27 mouse cellular contexts compared by ENCODE assay signal in the genomic region with DNA sequence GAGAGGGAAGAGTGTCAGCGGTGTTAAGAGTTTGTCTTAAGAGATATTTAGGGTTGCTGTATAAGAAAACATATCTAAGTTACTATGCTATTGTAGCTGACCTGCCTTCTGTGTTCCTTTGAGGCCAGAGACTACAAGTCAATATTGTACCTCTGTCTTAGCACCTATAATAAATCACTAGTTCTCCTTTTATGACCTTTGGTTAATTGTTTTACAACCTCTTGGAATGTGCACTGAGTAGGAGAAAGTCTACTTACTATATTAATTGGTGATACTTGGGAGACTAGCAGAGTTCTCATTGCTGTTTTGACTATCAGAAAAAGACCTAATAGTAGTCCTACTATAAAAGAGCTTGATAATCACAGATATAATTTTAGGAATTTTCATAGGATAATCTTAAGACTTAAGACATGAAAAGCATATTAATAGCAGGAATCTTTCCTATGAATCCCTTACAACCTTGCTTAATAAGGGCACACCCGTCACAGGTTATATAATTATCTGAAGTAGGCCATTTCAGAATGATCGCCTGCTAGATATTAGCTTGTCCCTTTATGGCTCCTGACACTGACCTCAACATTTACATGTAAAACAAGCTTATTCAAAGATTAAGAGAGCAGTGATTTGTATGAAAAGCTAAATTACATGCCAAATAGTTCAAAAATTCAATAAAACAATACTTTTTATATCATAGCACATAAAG.
"Had no signal": no experiment of that assay in that cellular context is flagged by ENCODE, and none has a peak within 500 bp of the region (broad histone marks: within the 10 kb centered on the region; RNA-seq: fewer than 3 reads in every experiment).

No protein-coding gene starts in this region.

- DNase-seq: gastrocnemius, adult 2 months; gastrocnemius, postnatal 14 days; gastrocnemius, postnatal 36 days; heart, adult 11 months; heart, adult 2 months; heart, postnatal 4 days; kidney, adult 18-20 months; kidney, adult 8-10 months; kidney, postnatal 14 days; kidney, postnatal 36 days; layer of hippocampus, postnatal 36 days; left cerebral cortex, postnatal 4 days had no signal

- H3K27ac ChIP-seq: gastrocnemius, adult 2 months; heart, adult 2 months; heart, embryonic 13.5 days; heart, embryonic 15.5 days; hindbrain, embryonic 10.5 days; hindbrain, embryonic 12.5 days; hindbrain, embryonic 14.5 days; kidney, embryonic 15.5 days; kidney, postnatal 0 days; layer of hippocampus, adult 2 months; limb, embryonic 13.5 days; limb, embryonic 15.5 days; liver, embryonic 12.5 days; liver, embryonic 14.5 days had no signal

- H3K36me3 ChIP-seq: heart, embryonic 13.5 days; heart, embryonic 15.5 days; hindbrain, embryonic 10.5 days; hindbrain, embryonic 12.5 days; kidney, embryonic 15.5 days; limb, embryonic 13.5 days; limb, embryonic 15.5 days; liver, embryonic 12.5 days had no signal

- H3K4me3 ChIP-seq: gastrocnemius, adult 2 months; heart, adult 2 months; heart, embryonic 13.5 days; heart, embryonic 15.5 days; hindbrain, embryonic 10.5 days; hindbrain, embryonic 12.5 days; kidney, embryonic 15.5 days; layer of hippocampus, adult 2 months; limb, embryonic 13.5 days; limb, embryonic 15.5 days; liver, embryonic 12.5 days had no signal

- ATAC-seq: hindbrain, embryonic 16.5 days; inflammation-experienced regulatory T-cells, adult 6 months; liver, embryonic 12.5 days had no signal

- H3K4me2 ChIP-seq: heart, embryonic 11.5 days; heart, embryonic 13.5 days; heart, embryonic 15.5 days; hindbrain, embryonic 12.5 days; hindbrain, embryonic 14.5 days; kidney, embryonic 15.5 days; limb, embryonic 13.5 days; limb, embryonic 15.5 days; liver, embryonic 12.5 days had no signal

- H3K9me3 ChIP-seq: heart, embryonic 15.5 days; hindbrain, embryonic 12.5 days; kidney, embryonic 15.5 days; limb, embryonic 13.5 days; limb, embryonic 15.5 days had no signal

- H3K27me3 ChIP-seq: heart, embryonic 13.5 days; heart, embryonic 15.5 days; hindbrain, embryonic 12.5 days; kidney, embryonic 15.5 days; limb, embryonic 13.5 days; limb, embryonic 15.5 days; liver, embryonic 12.5 days had no signal

- H3K4me1 ChIP-seq: heart, embryonic 13.5 days; heart, embryonic 15.5 days; hindbrain, embryonic 10.5 days; hindbrain, embryonic 12.5 days; kidney, embryonic 15.5 days; limb, embryonic 13.5 days; limb, embryonic 15.5 days; liver, embryonic 12.5 days had no signal

- H3K9ac ChIP-seq: heart, embryonic 13.5 days; heart, embryonic 15.5 days; hindbrain, embryonic 12.5 days; hindbrain, embryonic 14.5 days; kidney, embryonic 15.5 days; limb, embryonic 13.5 days; limb, embryonic 15.5 days; liver, embryonic 12.5 days; liver, embryonic 14.5 days had no signal
